Mouse (Mus musculus): ENCODE data around the gene Manba. TPM values are rescaled to one million over a fixed set of nuclear protein-coding genes. Genes with fewer than 3 reads are reported as not detected.

Manba gene
- polyA plus RNA-seq, 1 experiment, result not detected

GRCm38 (mm10) chr3:135531762-135532161 is 46.4 kb downstream of the Manba start:
- Histone ChIP-seq H3K36me3 (ENCODE audit: control insufficient read depth) (no peaks in the 10 kb centered on the region), H3K4me3 (replicated peaks) (no peak overlapping the region), H3K4me1 (ENCODE audit: control insufficient read depth) (no peaks in the 10 kb centered on the region), H3K27me3 (ENCODE audit: control insufficient read depth) (no peaks in the 10 kb centered on the region), H3K9me3 (ENCODE audit: control insufficient read depth, low read length) (no peaks in the 10 kb centered on the region)
- TF ChIP-seq TAL1 (IDR thresholded peaks at IDR 0.05; ENCODE audit: low read length) (no peak), GATA1 (IDR thresholded peaks at IDR 0.05; ENCODE audit: low read length) (no peak)

- H3K4me3 ChIP-seq (replicated peaks), result no peak overlapping the region
Measured at GRCm38 (mm10) chr3:135534103-135534502, 48.7 kb downstream of the Manba start.

DNA sequence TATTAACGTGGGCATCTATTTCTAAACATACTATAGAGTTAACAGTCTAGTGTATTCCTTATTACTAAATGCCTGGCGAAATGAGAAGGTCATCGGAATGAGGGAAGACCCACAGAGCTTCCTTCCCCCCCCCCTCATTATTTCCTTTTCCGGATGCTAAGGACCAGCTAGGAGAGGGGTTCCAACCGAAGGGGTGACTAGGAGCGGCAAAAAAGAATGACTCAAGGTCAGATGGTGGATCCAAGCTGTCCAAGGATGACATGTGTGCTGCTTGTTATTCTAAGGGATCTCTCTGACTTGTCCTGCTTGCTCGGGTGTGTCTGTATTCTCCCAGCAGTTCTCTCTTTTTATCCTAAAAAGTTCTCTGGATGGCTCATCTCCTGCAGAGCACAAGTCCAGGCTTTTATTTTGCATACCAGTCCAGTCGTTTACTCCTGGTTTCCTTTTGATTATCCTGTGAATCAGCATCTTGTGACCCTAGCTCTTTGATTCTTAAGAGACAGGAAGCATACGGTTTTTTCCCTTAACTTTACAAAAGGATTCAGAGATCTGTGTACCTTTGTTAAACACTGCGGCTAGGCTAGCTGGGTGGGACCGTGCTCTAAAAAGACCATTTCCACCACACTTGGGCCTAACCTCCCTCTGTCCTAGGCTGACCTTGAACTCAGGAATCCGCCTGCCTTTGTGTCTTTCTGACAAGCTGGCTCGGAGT is 61.0 kb downstream of the Manba start:
- TF ChIP-seq GATA1 (IDR thresholded peaks at IDR 0.05; ENCODE audit: low read length) (no peak), TAL1 (IDR thresholded peaks at IDR 0.05; ENCODE audit: low read length) (no peak)
- H3K36me3 ChIP-seq (ENCODE audit: control insufficient read depth), result no peaks in the 10 kb centered on the region
- H3K4me1 ChIP-seq (ENCODE audit: control insufficient read depth), result no peaks in the 10 kb centered on the region
- no peaks in the 10 kb centered on the region for H3K27me3 ChIP-seq (ENCODE audit: control insufficient read depth)
- H3K9me3 ChIP-seq (ENCODE audit: control insufficient read depth, low read length), result no peaks in the 10 kb centered on the region
- H3K4me3 ChIP-seq (replicated peaks), result no peak overlapping the region

More at GRCm38 (mm10) chr3:135534103-135534502, 48.7 kb downstream of the Manba start:
- Histone ChIP-seq H3K27me3 (ENCODE audit: control insufficient read depth) (no peaks in the 10 kb centered on the region), H3K36me3 (ENCODE audit: control insufficient read depth) (no peaks in the 10 kb centered on the region), H3K4me1 (ENCODE audit: control insufficient read depth) (no peaks in the 10 kb centered on the region), H3K9me3 (ENCODE audit: control insufficient read depth, low read length) (no peaks in the 10 kb centered on the region)
- TF ChIP-seq GATA1 (IDR thresholded peaks at IDR 0.05; ENCODE audit: low read length), result no peak
- TF ChIP-seq TAL1 (IDR thresholded peaks at IDR 0.05; ENCODE audit: low read length), result no peak

DNA sequence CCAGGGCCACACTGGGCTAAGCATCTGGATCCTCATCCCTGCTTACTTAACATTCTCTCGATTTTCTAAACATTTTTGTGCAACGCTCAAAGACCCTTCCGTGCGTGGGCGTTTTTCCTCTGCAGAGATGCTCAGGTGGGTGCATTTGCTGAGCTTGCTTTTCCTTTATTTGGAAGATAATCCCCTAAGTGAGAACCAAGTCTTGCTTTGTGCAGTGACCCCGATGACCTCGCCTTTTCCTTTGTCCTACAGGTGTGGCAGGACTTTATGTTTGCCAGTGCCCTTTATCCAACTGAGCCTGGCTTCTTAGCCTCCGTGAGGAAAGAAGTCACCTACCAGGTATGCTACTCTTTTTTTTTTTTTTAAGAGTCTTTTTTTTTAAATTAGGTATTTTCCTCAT is 61.9 kb downstream of the Manba start:
- Histone ChIP-seq H3K4me1 (ENCODE audit: control insufficient read depth) (no peaks in the 10 kb centered on the region), H3K36me3 (ENCODE audit: control insufficient read depth) (no peaks in the 10 kb centered on the region), H3K9me3 (ENCODE audit: control insufficient read depth, low read length) (no peaks in the 10 kb centered on the region), H3K4me3 (replicated peaks) (no peak overlapping the region), H3K27me3 (ENCODE audit: control insufficient read depth) (no peaks in the 10 kb centered on the region)
- TF ChIP-seq TAL1 (IDR thresholded peaks at IDR 0.05; ENCODE audit: low read length) (no peak), GATA1 (IDR thresholded peaks at IDR 0.05; ENCODE audit: low read length) (no peak)

DNA sequence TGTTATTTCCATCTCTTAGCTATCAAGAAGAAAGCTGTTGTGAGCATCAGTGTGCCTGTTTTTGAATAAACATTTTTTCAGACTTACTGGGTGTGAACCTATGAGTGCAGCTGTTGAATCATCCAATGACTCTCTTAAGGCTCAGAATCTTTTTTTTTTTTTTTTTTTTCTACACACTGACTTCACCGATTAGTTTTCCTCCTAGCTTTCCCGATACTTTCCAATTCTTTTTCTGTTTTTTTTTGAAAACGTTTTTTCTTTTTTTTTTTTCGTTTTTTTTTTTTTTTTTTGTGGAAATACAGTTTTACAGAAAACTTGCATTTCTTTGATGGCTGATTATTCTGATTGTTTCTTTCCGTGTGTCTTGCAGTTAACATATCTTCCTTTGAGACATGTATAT is 67.5 kb downstream of the Manba start:
- no peak for TF ChIP-seq GATA1 (IDR thresholded peaks at IDR 0.05; ENCODE audit: low read length)
- no peak for TF ChIP-seq TAL1 (IDR thresholded peaks at IDR 0.05; ENCODE audit: low read length)
- H3K4me1 ChIP-seq (ENCODE audit: control insufficient read depth), result no peaks in the 10 kb centered on the region
- H3K27me3 ChIP-seq (ENCODE audit: control insufficient read depth), result no peaks in the 10 kb centered on the region
- H3K4me3 ChIP-seq (replicated peaks), result no peak overlapping the region
- H3K36me3 ChIP-seq (ENCODE audit: control insufficient read depth), result no peaks in the 10 kb centered on the region
- H3K9me3 ChIP-seq (ENCODE audit: control insufficient read depth, low read length), result no peaks in the 10 kb centered on the region

GRCm38 (mm10) chr3:135555192-135555591 is 69.8 kb downstream of the Manba start:
- TF ChIP-seq GATA1 (IDR thresholded peaks at IDR 0.05; ENCODE audit: low read length) (no peak), TAL1 (IDR thresholded peaks at IDR 0.05; ENCODE audit: low read length) (no peak)
- Histone ChIP-seq H3K36me3 (ENCODE audit: control insufficient read depth) (no peaks in the 10 kb centered on the region), H3K27me3 (ENCODE audit: control insufficient read depth) (no peaks in the 10 kb centered on the region), H3K4me1 (ENCODE audit: control insufficient read depth) (no peaks in the 10 kb centered on the region), H3K4me3 (replicated peaks) (no peak overlapping the region), H3K9me3 (ENCODE audit: control insufficient read depth, low read length) (no peaks in the 10 kb centered on the region)

DNA sequence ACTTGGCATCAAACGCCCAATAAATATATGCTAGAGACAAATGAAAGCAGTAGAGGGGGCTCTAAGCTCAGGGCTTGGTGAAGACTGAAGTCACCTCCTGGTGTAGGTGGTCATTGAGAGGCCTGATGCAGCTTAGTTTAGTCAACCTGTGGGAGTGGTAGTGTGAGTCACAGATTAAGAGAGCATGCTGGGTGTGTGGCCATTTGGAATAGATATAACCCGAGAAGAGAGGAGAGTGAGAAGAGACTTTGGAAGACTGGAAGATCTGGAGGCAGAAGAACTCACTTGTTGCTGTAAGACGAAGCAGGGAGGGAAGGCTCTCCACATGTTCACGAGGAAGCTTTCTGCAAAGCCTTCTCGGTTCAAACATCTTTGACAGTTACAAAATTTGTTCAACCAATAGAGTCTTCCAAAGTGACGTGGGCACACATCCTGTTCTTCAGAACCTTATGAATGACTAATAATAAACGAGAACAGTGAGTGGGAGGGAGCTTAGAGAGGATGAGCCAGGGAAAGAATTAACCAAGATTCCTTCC is 70.7 kb downstream of the Manba start:
- Histone ChIP-seq H3K9me3 (ENCODE audit: control insufficient read depth, low read length) (no peaks in the 10 kb centered on the region), H3K4me3 (replicated peaks) (no peak overlapping the region), H3K27me3 (ENCODE audit: control insufficient read depth) (no peaks in the 10 kb centered on the region), H3K36me3 (ENCODE audit: control insufficient read depth) (no peaks in the 10 kb centered on the region), H3K4me1 (ENCODE audit: control insufficient read depth) (no peaks in the 10 kb centered on the region)
- no peak for TF ChIP-seq GATA1 (IDR thresholded peaks at IDR 0.05; ENCODE audit: low read length)
- no peak for TF ChIP-seq TAL1 (IDR thresholded peaks at IDR 0.05; ENCODE audit: low read length)

DNA sequence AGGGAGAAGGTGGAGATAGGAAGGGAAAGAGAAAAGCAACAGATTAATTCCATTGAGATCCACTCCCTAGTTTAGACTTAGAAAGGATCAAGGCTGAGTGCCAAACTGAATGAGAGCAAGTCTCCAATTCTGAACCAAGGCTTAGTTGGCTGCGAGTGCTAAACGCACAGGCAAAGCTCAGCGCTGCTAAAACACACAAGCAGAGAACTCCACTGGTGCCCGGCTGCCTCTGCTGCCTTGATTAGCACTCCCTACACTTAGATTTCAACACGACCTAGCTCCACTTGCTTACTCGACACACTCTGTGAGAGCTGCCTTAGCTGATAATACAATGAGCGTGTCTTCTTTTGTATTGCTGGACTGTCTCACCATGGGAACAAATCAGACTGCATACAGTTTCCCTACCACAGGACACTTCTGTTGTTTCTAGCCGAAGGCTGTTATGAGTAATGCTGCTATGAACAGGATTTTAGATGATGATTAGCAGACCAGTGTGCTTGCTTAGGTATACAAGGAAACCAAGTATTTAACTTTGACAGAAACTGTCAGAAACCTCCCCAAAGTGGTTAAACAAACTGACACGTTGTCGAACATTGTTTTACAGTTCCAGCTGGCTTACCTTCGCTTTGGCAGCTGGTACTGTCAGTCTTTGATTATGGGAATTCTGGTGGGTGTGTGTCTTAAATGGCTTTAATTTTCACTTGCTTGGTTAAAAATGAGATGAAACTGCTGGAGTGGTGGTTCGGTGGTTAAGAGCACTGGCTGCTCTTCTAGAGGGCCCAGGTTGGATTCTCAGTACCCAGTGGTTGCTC is 71.6 kb downstream of the Manba start:
- no peaks in the 10 kb centered on the region for H3K9me3 ChIP-seq (ENCODE audit: control insufficient read depth, low read length)
- H3K27me3 ChIP-seq (ENCODE audit: control insufficient read depth), result no peaks in the 10 kb centered on the region
- no peaks in the 10 kb centered on the region for H3K36me3 ChIP-seq (ENCODE audit: control insufficient read depth)
- TF ChIP-seq GATA1 (IDR thresholded peaks at IDR 0.05; ENCODE audit: low read length), result no peak
- no peak for TF ChIP-seq TAL1 (IDR thresholded peaks at IDR 0.05; ENCODE audit: low read length)
- no peaks in the 10 kb centered on the region for H3K4me1 ChIP-seq (ENCODE audit: control insufficient read depth)
- no peak overlapping the region for H3K4me3 ChIP-seq (replicated peaks)

GRCm38 (mm10) chr3:135562036-135562435 is 76.6 kb downstream of the Manba start:
- H3K9me3 ChIP-seq (ENCODE audit: control insufficient read depth, low read length), result no peaks in the 10 kb centered on the region
- TF ChIP-seq TAL1 (IDR thresholded peaks at IDR 0.05; ENCODE audit: low read length) (no peak), GATA1 (IDR thresholded peaks at IDR 0.05; ENCODE audit: low read length) (no peak)
- H3K27me3 ChIP-seq (ENCODE audit: control insufficient read depth), result no peaks in the 10 kb centered on the region
- no peaks in the 10 kb centered on the region for H3K36me3 ChIP-seq (ENCODE audit: control insufficient read depth)
- H3K4me3 ChIP-seq (replicated peaks), result no peak overlapping the region
- H3K4me1 ChIP-seq (ENCODE audit: control insufficient read depth), result no peaks in the 10 kb centered on the region
